Mouse (Mus musculus) hindbrain, embryonic 12.5 days (tissue): ENCODE results near the gene Fcrlb. TPM values are rescaled to one million over a fixed set of nuclear protein-coding genes. Genes with fewer than 3 reads are reported as not detected.

Experiments used
- ATAC-seq: fragments of 200-750 bp; cut with Nextera tagmentation; 2 replicates; pipeline ENCODE4 v1.8.0; 2017; ENCODE audit warnings: moderate TSS enrichment; ENCODE audit not compliant: low FRiP score
- H3K27ac ChIP-seq: fragments of 300-500 bp; sonication (generic); 2 replicates; pipeline ENCODE4 v1.5.1; 2016; ENCODE audit warnings: mild to moderate bottlenecking
- H3K27me3 ChIP-seq: fragments of 300-500 bp; sonication (generic); 2 replicates; pipeline ENCODE4 v1.6.1; 2016; ENCODE audit warnings: mild to moderate bottlenecking
- H3K36me3 ChIP-seq: fragments of 300-500 bp; sonication (generic); 2 replicates; pipeline ENCODE4 v1.6.1; 2016; ENCODE audit warnings: mild to moderate bottlenecking
- H3K4me1 ChIP-seq: fragments of 300-500 bp; sonication (generic); 2 replicates; pipeline ENCODE4 v1.6.1; 2016
- H3K4me2 ChIP-seq: fragments of 300-500 bp; sonication (generic); replicated peaks from 2 replicates; pipeline ENCODE4 v1.6.1; 2016; ENCODE audit warnings: mild to moderate bottlenecking
- H3K4me3 ChIP-seq: fragments of 300-500 bp; sonication (generic); 2 replicates; pipeline ENCODE4 v1.5.1; 2016; ENCODE audit warnings: mild to moderate bottlenecking
- H3K9ac ChIP-seq: fragments of 300-500 bp; sonication (generic); 2 replicates; pipeline ENCODE4 v1.6.1; 2016; ENCODE audit warnings: mild to moderate bottlenecking, moderate library complexity
- H3K9me3 ChIP-seq: fragments of 300-500 bp; sonication (generic); replicated peaks from 2 replicates; pipeline ENCODE4 v1.6.1; 2016; ENCODE audit warnings: mild to moderate bottlenecking
- WGBS: fragments of 180-500 bp; shearing (Covaris S2); methylation state at CpG from one replicate; pipeline ENCODE4 v1.1.7; 2016; 5-methylcytosine and 5-hydroxymethylcytosine counted together
- polyA plus RNA-seq: library from polyadenylated mRNA; unstranded; fragments of >200 nt; fragmentation: Nextera tagmentation; extraction: Ambion mirVana; gene quantifications from 2 replicates; pipeline ENCODE4 v1.2.1, GENCODE M21; 2016

Gene Fcrlb
- polyA plus RNA-seq, 1 experiment from 2014 or later, result not detected

- H3K4me3 ChIP-seq, result no peak overlapping the region
- no peak overlapping the region for H3K4me2 ChIP-seq
- ATAC-seq, result no peak
- no peaks in the 10 kb centered on the region for H3K9me3 ChIP-seq
- H3K9ac ChIP-seq, result no peak overlapping the region
- H3K27me3 ChIP-seq, result no peaks in the 10 kb centered on the region
- no peak overlapping the region for H3K27ac ChIP-seq
- 85% methylated on average over 3 of the region's 3 CpGs for WGBS
- no peaks in the 10 kb centered on the region for H3K4me1 ChIP-seq
- H3K36me3 ChIP-seq, result no peaks in the 10 kb centered on the region
These were observed 19.3 kb upstream of the Fcrlb start for GRCm38 (mm10) chr1:170932043-170932442.

- Histone ChIP-seq H3K27me3 (no peaks in the 10 kb centered on the region), H3K9me3 (no peaks in the 10 kb centered on the region), H3K9ac (no peak overlapping the region), H3K4me2 (no peak overlapping the region), H3K4me1 (no peaks in the 10 kb centered on the region), H3K27ac (no peak overlapping the region), H3K4me3 (no peak overlapping the region), H3K36me3 (no peaks in the 10 kb centered on the region)
- no peak for ATAC-seq
- 85% methylated on average over 4 of the region's 4 CpGs for WGBS
These were observed 16.5 kb upstream of the Fcrlb start for GRCm38 (mm10) chr1:170929245-170929644.

GRCm38 (mm10) chr1:170928467-170928866 is 15.7 kb upstream of the Fcrlb start:
- Histone ChIP-seq H3K27ac (no peak overlapping the region), H3K4me3 (no peak overlapping the region), H3K4me1 (no peaks in the 10 kb centered on the region), H3K27me3 (no peaks in the 10 kb centered on the region), H3K36me3 (no peaks in the 10 kb centered on the region), H3K9me3 (no peaks in the 10 kb centered on the region), H3K9ac (no peak overlapping the region), H3K4me2 (no peak overlapping the region)
- no peak for ATAC-seq
- 75% methylated on average over 2 of the region's 2 CpGs for WGBS

GRCm38 (mm10) chr1:170927378-170927777 is 14.6 kb upstream of the Fcrlb start, which contains the start of gene Fcrla:
Gene Fcrla (minus strand): TSS chr1:170927583.
- Histone ChIP-seq H3K4me2 (no peak within 1 kb of the TSS), H3K27me3 (no peaks in the 10 kb centered on the region)

GRCm38 (mm10) chr1:170926941-170927340 is 14.2 kb upstream of the Fcrlb start:
- Histone ChIP-seq H3K36me3 (no peaks in the 10 kb centered on the region), H3K4me1 (no peaks in the 10 kb centered on the region), H3K9me3 (no peaks in the 10 kb centered on the region), H3K9ac (no peak overlapping the region), H3K4me2 (no peak overlapping the region), H3K4me3 (no peak overlapping the region), H3K27ac (no peak overlapping the region), H3K27me3 (no peaks in the 10 kb centered on the region)
- ATAC-seq, result no peak
- WGBS, result 68% methylated on average over 6 of the region's 6 CpGs

More at GRCm38 (mm10) chr1:170927378-170927777, 14.6 kb upstream of the Fcrlb start, which contains the start of gene Fcrla:
- H3K36me3 ChIP-seq, result no peaks in the 10 kb centered on the region
- H3K4me1 ChIP-seq, result no peaks in the 10 kb centered on the region
- H3K9me3 ChIP-seq, result no peaks in the 10 kb centered on the region
- no peak within 1 kb of the TSS for H3K9ac ChIP-seq
- no peak within 1 kb of the TSS for H3K27ac ChIP-seq
- no peak within 1 kb of the TSS for H3K4me3 ChIP-seq
- no peak for ATAC-seq
- WGBS, result 84% methylated on average over 3 of the region's 3 CpGs

- H3K9ac ChIP-seq, result no peak overlapping the region
- no peaks in the 10 kb centered on the region for H3K9me3 ChIP-seq
- no peaks in the 10 kb centered on the region for H3K4me1 ChIP-seq
- 85% methylated on average over 6 of the region's 6 CpGs for WGBS
- no peak overlapping the region for H3K27ac ChIP-seq
- H3K36me3 ChIP-seq, result no peaks in the 10 kb centered on the region
- H3K4me2 ChIP-seq, result no peak overlapping the region
- no peak overlapping the region for H3K4me3 ChIP-seq
- ATAC-seq, result no peak
- H3K27me3 ChIP-seq, result no peaks in the 10 kb centered on the region; the same call in 1 of the 2 replicates
These were observed 11.7 kb upstream of the Fcrlb start for GRCm38 (mm10) chr1:170924485-170924884.

GRCm38 (mm10) chr1:170919308-170919707 is 6.6 kb upstream of the Fcrlb start:
- Histone ChIP-seq H3K27me3 (no peaks in the 10 kb centered on the region; the same call in 1 of the 2 replicates), H3K36me3 (no peaks in the 10 kb centered on the region), H3K9me3 (no peaks in the 10 kb centered on the region), H3K4me3 (no peak overlapping the region), H3K4me1 (no peaks in the 10 kb centered on the region), H3K4me2 (no peak overlapping the region), H3K9ac (no peak overlapping the region), H3K27ac (no peak overlapping the region)
- ATAC-seq, result no peak
- WGBS, result 90% methylated on average over 8 of the region's 8 CpGs

GRCm38 (mm10) chr1:170915657-170916056 is 2.9 kb upstream of the Fcrlb start:
- H3K36me3 ChIP-seq, result no peaks in the 10 kb centered on the region
- H3K9me3 ChIP-seq, result no peaks in the 10 kb centered on the region
- H3K27me3 ChIP-seq, result no peaks in the 10 kb centered on the region
- 83% methylated on average over 5 of the region's 5 CpGs for WGBS
- H3K4me2 ChIP-seq, result no peak overlapping the region
- no peak overlapping the region for H3K9ac ChIP-seq
- no peak for ATAC-seq
- no peak overlapping the region for H3K4me3 ChIP-seq
- H3K4me1 ChIP-seq, result no peaks in the 10 kb centered on the region
- no peak overlapping the region for H3K27ac ChIP-seq

GRCm38 (mm10) chr1:170911907-170912660 is 657 bp downstream of the Fcrlb start:
- H3K4me3 ChIP-seq, result no peak overlapping the region
- no peak overlapping the region for H3K9ac ChIP-seq
- H3K27me3 ChIP-seq, result peaks cover 27% of the 10 kb centered on the region
- no peak overlapping the region for H3K27ac ChIP-seq
- H3K9me3 ChIP-seq, result no peaks in the 10 kb centered on the region
- WGBS, result 84% methylated on average over 11 of the region's 11 CpGs
- H3K4me1 ChIP-seq, result peaks cover 13% of the 10 kb centered on the region; the same call in 1 of the 2 replicates
- no peaks in the 10 kb centered on the region for H3K36me3 ChIP-seq
- H3K4me2 ChIP-seq, result no peak overlapping the region
- no peak for ATAC-seq

GRCm38 (mm10) chr1:170908341-170908740 is 4.4 kb downstream of the Fcrlb start:
- 2% methylated on average over 21 of the region's 21 CpGs for WGBS
- H3K4me1 ChIP-seq, result peaks cover 14% of the 10 kb centered on the region; the same call in 1 of the 2 replicates
- no peak overlapping the region for H3K27ac ChIP-seq
- 0 out of 2 replicates have a peak overlapping the region, but pooled peaks have one; percentile 60 for H3K9ac ChIP-seq
- no peaks in the 10 kb centered on the region for H3K9me3 ChIP-seq
- H3K4me3 ChIP-seq, result peak overlapping the region; percentile 52
- H3K4me2 ChIP-seq, result peak overlapping the region; percentile 94
- peaks cover 50% of the 10 kb centered on the region for H3K27me3 ChIP-seq
- no peaks in the 10 kb centered on the region for H3K36me3 ChIP-seq
- peak; percentile 55 for ATAC-seq

- ATAC-seq, result peak; percentile 80
- H3K36me3 ChIP-seq, result no peaks in the 10 kb centered on the region
- H3K9me3 ChIP-seq, result no peaks in the 10 kb centered on the region
- H3K4me1 ChIP-seq, result peaks cover 14% of the 10 kb centered on the region; the same call in 1 of the 2 replicates
- WGBS, result under 1% methylated on average over 70 of the region's 71 CpGs
- H3K4me3 ChIP-seq, result peak overlapping the region; percentile 52
- peak overlapping the region; percentile 60 for H3K9ac ChIP-seq
- peaks cover 57% of the 10 kb centered on the region for H3K27me3 ChIP-seq
- no peak overlapping the region for H3K27ac ChIP-seq
- peak overlapping the region; percentile 94 for H3K4me2 ChIP-seq
These were observed 5.1 kb downstream of the Fcrlb start for GRCm38 (mm10) chr1:170907456-170908191.

- no peaks in the 10 kb centered on the region for H3K9me3 ChIP-seq
- H3K27me3 ChIP-seq, result peaks cover 62% of the 10 kb centered on the region
- no peak overlapping the region for H3K27ac ChIP-seq
- H3K4me1 ChIP-seq, result peaks cover 14% of the 10 kb centered on the region; the same call in 1 of the 2 replicates
- ATAC-seq, result no peak
- H3K9ac ChIP-seq, result peak overlapping the region; percentile 60
- H3K36me3 ChIP-seq, result no peaks in the 10 kb centered on the region
- peak overlapping the region; percentile 94 for H3K4me2 ChIP-seq
- 24% methylated on average over 11 of the region's 11 CpGs for WGBS
- H3K4me3 ChIP-seq, result peak overlapping the region; percentile 52
These were observed 5.7 kb downstream of the Fcrlb start for GRCm38 (mm10) chr1:170907111-170907455.
